13 mouse cellular contexts compared by ENCODE assay signal in the genomic region with DNA sequence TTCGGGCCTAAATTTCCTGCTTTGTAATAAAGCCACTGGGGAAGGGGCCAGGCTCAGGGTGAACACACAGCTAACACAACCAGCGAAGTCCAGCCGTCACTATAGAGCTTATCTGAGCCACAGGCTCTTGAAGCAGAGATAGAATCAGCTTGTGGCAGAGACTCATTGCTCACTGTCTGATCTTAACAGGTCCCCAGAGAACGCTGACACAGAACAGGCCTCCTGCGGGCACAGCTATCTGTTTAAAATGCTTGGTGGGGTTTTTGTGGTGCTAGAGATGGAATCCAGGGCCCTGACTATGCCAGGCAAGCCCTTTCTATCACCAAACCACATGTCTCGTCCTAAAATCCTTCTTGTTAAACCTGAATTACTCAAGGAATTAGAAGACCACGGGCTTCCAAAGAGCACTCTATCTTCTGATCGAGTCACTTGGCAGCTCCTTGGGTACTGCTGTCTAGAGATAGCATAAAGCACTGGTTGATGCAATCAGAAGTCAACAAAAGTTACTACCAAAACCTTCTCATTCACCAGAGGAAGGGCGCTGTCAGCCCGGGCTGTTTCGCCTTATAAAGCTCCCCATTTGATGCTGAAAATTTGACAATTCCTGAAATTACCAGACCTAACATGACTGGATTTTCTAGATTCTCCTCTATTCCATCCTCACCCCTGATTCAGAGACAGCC.
DNase-seq lines count a peak whose midpoint lies in the region; ATAC-seq and TF ChIP-seq lines count a peak whose summit lies in the region.
"Had no signal": no experiment of that assay in that cellular context is flagged by ENCODE, and none has a peak within 500 bp of the region (broad histone marks: within the 10 kb centered on the region; RNA-seq: fewer than 3 reads in every experiment).

No protein-coding gene starts in this region.

- no peaks in the 10 kb centered on the region for H3K27me3 ChIP-seq in heart, embryonic 16.5 days (ENCODE audit: control insufficient read depth, insufficient read depth, low read length)
- peaks cover 14% of the 10 kb centered on the region for H3K27me3 ChIP-seq in G1E (ENCODE audit: insufficient read depth, low read length)
- H3K27me3 ChIP-seq in embryonic facial prominence, embryonic 10.5 days (replicated peaks; ENCODE audit: low read depth, poor library complexity, severe bottlenecking): no peaks in the 10 kb centered on the region
- no peaks in the 10 kb centered on the region for H3K27me3 ChIP-seq in midbrain, postnatal 0 days (ENCODE audit: insufficient read depth, low read length)
- H3K27me3 ChIP-seq: forebrain, embryonic 15.5 days had no signal

- 34% methylated on average over 11 of the region's 11 CpGs for WGBS in heart, embryonic 16.5 days
- 72% methylated on average over 11 of the region's 11 CpGs for WGBS in embryonic facial prominence, embryonic 10.5 days
- 81% methylated on average over 11 of the region's 11 CpGs for WGBS in midbrain, postnatal 0 days

- no peaks in the 10 kb centered on the region for H3K9me3 ChIP-seq in heart, embryonic 16.5 days (replicated peaks; ENCODE audit: control insufficient read depth, low read length)
- no peaks in the 10 kb centered on the region for H3K9me3 ChIP-seq in G1E (replicated peaks)
- no peaks in the 10 kb centered on the region for H3K9me3 ChIP-seq in embryonic facial prominence, embryonic 10.5 days
- H3K9me3 ChIP-seq in midbrain, postnatal 0 days (ENCODE audit: low read length): no peaks in the 10 kb centered on the region
- H3K9me3 ChIP-seq: forebrain, embryonic 15.5 days; hindbrain, embryonic 10.5 days had no signal

- no peak overlapping the region for H3K4me2 ChIP-seq in heart, embryonic 16.5 days (ENCODE audit: low read depth, low read length)
- H3K4me2 ChIP-seq in midbrain, postnatal 0 days (ENCODE audit: low read depth, low read length, poor library complexity, severe bottlenecking): no peak overlapping the region
- H3K4me2 ChIP-seq: forebrain, embryonic 15.5 days; lung, embryonic 14.5 days had no signal

- no peak overlapping the region for H3K9ac ChIP-seq in heart, embryonic 16.5 days (ENCODE audit: low read length)
- no peak overlapping the region for H3K9ac ChIP-seq in midbrain, postnatal 0 days (replicated peaks; ENCODE audit: low read length, poor library complexity, severe bottlenecking)
- H3K9ac ChIP-seq: forebrain, embryonic 15.5 days; lung, embryonic 14.5 days had no signal

- no peak for TF ChIP-seq CTCF in G1E (IDR thresholded peaks at IDR 0.05; ENCODE audit: low read depth, low read length)
- TF ChIP-seq CTCF in midbrain, postnatal 0 days (IDR thresholded peaks at IDR 0.05): no peak

- peak; percentile 52; the same call in 1 of the 2 replicates for ATAC-seq in heart, embryonic 16.5 days (replicated peaks; ENCODE audit: extremely low read depth, insufficient read depth, low FRiP score)
- peak; percentile 90 for ATAC-seq in G1E (ENCODE audit: extremely low read depth, insufficient number of reproducible peaks, low FRiP score, poor library complexity, severe bottlenecking)
- ATAC-seq in midbrain, postnatal 0 days (ENCODE audit: low FRiP score): no peak
- ATAC-seq: forebrain, embryonic 15.5 days had no signal

- H3K4me1 ChIP-seq in heart, embryonic 16.5 days (ENCODE audit: control insufficient read depth, insufficient read depth, low read length): peaks cover 21% of the 10 kb centered on the region
- peaks cover 29% of the 10 kb centered on the region for H3K4me1 ChIP-seq in G1E (ENCODE audit: insufficient read depth, low read depth, low read length)
- H3K4me1 ChIP-seq in embryonic facial prominence, embryonic 10.5 days: peaks cover 35% of the 10 kb centered on the region
- peaks cover 3% of the 10 kb centered on the region; the same call in 1 of the 2 replicates for H3K4me1 ChIP-seq in midbrain, postnatal 0 days (ENCODE audit: insufficient read depth, low read length)
- H3K4me1 ChIP-seq: forebrain, embryonic 15.5 days had no signal

- no peak overlapping the region for H3K4me3 ChIP-seq in heart, embryonic 16.5 days (ENCODE audit: low read length)
- H3K4me3 ChIP-seq in G1E (ENCODE audit: low read depth, low read length): no peak overlapping the region; the same call in 1 of the 2 replicates
- no peak overlapping the region for H3K4me3 ChIP-seq in embryonic facial prominence, embryonic 10.5 days
- H3K4me3 ChIP-seq in midbrain, postnatal 0 days (ENCODE audit: low read depth, low read length): no peak overlapping the region
- H3K4me3 ChIP-seq: forebrain, embryonic 15.5 days; hindbrain, embryonic 10.5 days had no signal

- intact Hi-C loops in heart, postnatal 25 days (cut with DNase I): no loop called here

- peak overlapping the region; percentile 38 for H3K27ac ChIP-seq in heart, embryonic 16.5 days (ENCODE audit: low read length)
- H3K27ac ChIP-seq in embryonic facial prominence, embryonic 10.5 days (replicated peaks): peak overlapping the region; percentile 75
- H3K27ac ChIP-seq in midbrain, postnatal 0 days (ENCODE audit: low read depth, low read length): no peak overlapping the region
- H3K27ac ChIP-seq: forebrain, embryonic 15.5 days; hindbrain, embryonic 10.5 days had no signal

- no peak for DNase-seq in heart, postnatal 25 days (ENCODE audit: low spot score)
- peak; percentile 89 for DNase-seq in 3T3-L1 (ENCODE audit: low read depth, low spot score)
- DNase-seq in G1E (ENCODE audit: low spot score): peak; percentile 45
- DNase-seq in embryonic facial prominence, embryonic 10.5 days (ENCODE audit: low spot score): peak; percentile 39
- no peak for DNase-seq in right cerebral cortex, postnatal 14 days
- no peak for DNase-seq in midbrain, postnatal 0 days (ENCODE audit: low spot score)
- DNase-seq: cerebellum, postnatal 25 days; kidney, adult 11 months; liver; lung, embryonic 14.5 days had no signal

- no peaks in the 10 kb centered on the region for H3K36me3 ChIP-seq in heart, embryonic 16.5 days (ENCODE audit: control insufficient read depth, insufficient read depth)
- no peaks in the 10 kb centered on the region for H3K36me3 ChIP-seq in G1E (replicated peaks)
- no peaks in the 10 kb centered on the region for H3K36me3 ChIP-seq in embryonic facial prominence, embryonic 10.5 days (replicated peaks)
- H3K36me3 ChIP-seq in midbrain, postnatal 0 days (ENCODE audit: insufficient read depth, low read length): no peaks in the 10 kb centered on the region
- H3K36me3 ChIP-seq: forebrain, embryonic 15.5 days; hindbrain, embryonic 10.5 days had no signal

Comparison
In these comparisons a context has a peak if more than half of its experiments do, and no peak if none do; other contexts are left out.
1. DNase-seq: peak in 3T3-L1 (single experiment), G1E (single experiment) and embryonic facial prominence, embryonic 10.5 days (single experiment); none in heart, postnatal 25 days (single experiment), right cerebral cortex, postnatal 14 days (single experiment) and midbrain, postnatal 0 days (single experiment).